ENCODE assay signal across 8 mouse cellular contexts in the genomic region with DNA sequence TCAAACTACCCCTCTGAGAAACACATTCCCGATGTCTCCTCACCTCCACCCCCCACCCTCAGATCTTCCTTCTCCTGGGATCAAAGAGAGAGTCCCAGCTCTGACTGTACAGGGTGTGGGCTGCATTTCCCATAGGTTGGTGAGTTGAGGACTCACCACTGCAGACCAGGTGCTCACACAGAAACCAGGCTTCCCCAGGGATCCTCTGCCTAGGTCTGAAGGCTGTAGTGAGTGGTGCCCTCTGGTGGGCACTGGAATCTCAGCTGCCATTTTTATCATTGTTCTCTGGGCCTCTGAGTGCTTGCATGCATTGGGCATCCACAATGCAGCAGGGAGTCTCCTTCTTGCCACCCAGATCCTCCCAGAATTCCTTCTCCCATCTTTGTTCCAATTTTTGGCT. TPM values are rescaled to one million over a fixed set of nuclear protein-coding genes. Genes with fewer than 3 reads are reported as not detected.
DNase-seq lines count a peak whose midpoint lies in the region; ATAC-seq lines count a peak whose summit lies in the region.

No protein-coding gene starts in this region.

- no peak for ATAC-seq in cerebellum, adult (ENCODE audit: insufficient number of reproducible peaks, low FRiP score, low TSS enrichment)
- peak; percentile 77 for ATAC-seq in common myeloid progenitor, adult 5-6 weeks (replicated peaks; ENCODE audit: low read depth, poor library complexity, severe bottlenecking)
- no peak; the same call in 1 of the 2 replicates for ATAC-seq in heart, embryonic 15.5 days (replicated peaks; ENCODE audit: insufficient number of reproducible peaks, insufficient read depth, low FRiP score, low read depth)

- no peak overlapping the region for H3K4me3 ChIP-seq in heart, embryonic 15.5 days

- H3K9ac ChIP-seq in heart, embryonic 15.5 days, result no peak overlapping the region

- H3K36me3 ChIP-seq in heart, embryonic 15.5 days, result no peaks in the 10 kb centered on the region

- 80% methylated on average over 1 of the region's 1 CpGs for WGBS in heart, embryonic 15.5 days

- peaks cover 76% of the 10 kb centered on the region for H3K4me1 ChIP-seq in heart, embryonic 15.5 days (replicated peaks)

- H3K27me3 ChIP-seq in heart, embryonic 15.5 days, result no peaks in the 10 kb centered on the region

- DNase-seq in cerebellum, adult 11 months, result peak; percentile 11
- DNase-seq in MN1 (ENCODE audit: low spot score), result peak; percentile 43
- DNase-seq in kidney, postnatal 25 days, result peak; percentile 56 to 64
- DNase-seq in lung, postnatal 36 days, result peak; percentile 79
- peak; percentile 59 to 77 for DNase-seq in spleen, postnatal 4 days (ENCODE audit: low spot score in 2 of 2)

- H3K27ac ChIP-seq in heart, embryonic 15.5 days, result peak overlapping the region; percentile 98

- no peaks in the 10 kb centered on the region for H3K9me3 ChIP-seq in heart, embryonic 15.5 days (replicated peaks)

- no peak overlapping the region for H3K4me2 ChIP-seq in heart, embryonic 15.5 days

RNA-seq across cellular contexts. Expression of gene Ramp1, which starts 31.5 kb away (rescaled TPM):
- total RNA-seq in common myeloid progenitor, adult 5-6 weeks (2017), result 89.1 and 108 TPM in 2 replicates
- polyA plus RNA-seq in heart, embryonic 15.5 days (2015; fragmentation: Nextera tagmentation; extraction: Ambion mirVana), result 46.1 and 50.6 TPM in 2 replicates

RNA-seq across cellular contexts. Expression of gene Ube2f, which starts 39.0 kb away (rescaled TPM):
- total RNA-seq in common myeloid progenitor, adult 5-6 weeks (2017), result 35.2 and 44.8 TPM in 2 replicates
- 60.4 and 65.0 TPM in 2 replicates for polyA plus RNA-seq in heart, embryonic 15.5 days (2015; fragmentation: Nextera tagmentation; extraction: Ambion mirVana)

Comparison
In these comparisons a context has a peak if more than half of its experiments do, and no peak if none do; other contexts are left out.
1. DNase-seq: peak in every context shown above with its lines; median percentile 79 in lung, postnatal 36 days; 68 in spleen, postnatal 4 days; 60 in kidney, postnatal 25 days; 43 in MN1; 11 in cerebellum, adult 11 months.